30 mouse cellular contexts compared by ENCODE assay signal in the genomic region with DNA sequence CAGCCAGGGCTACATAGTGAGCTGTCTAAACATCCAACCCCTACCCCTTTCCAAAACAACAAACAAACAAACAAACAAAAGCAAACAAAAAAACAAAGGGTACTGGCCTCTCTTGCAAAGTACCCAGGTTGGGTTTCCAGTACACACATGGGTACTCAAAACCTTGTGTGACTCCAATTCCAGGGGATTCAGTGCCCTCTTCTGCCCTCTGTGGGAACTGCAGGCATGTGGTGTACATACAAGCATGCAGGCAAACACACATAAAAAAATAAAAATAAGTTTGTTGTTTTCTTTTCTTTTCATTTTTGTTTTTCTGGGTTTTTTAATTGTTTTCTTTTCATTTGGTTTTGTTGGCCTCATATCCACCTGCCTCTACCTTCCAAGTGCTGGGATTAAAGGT. TPM values are rescaled to one million over a fixed set of nuclear protein-coding genes. Genes with fewer than 3 reads are reported as not detected.
DNase-seq lines count a peak whose midpoint lies in the region; ATAC-seq and TF ChIP-seq lines count a peak whose summit lies in the region.
"Had no signal": no experiment of that assay in that cellular context is flagged by ENCODE, and none has a peak within 500 bp of the region (broad histone marks: within the 10 kb centered on the region; RNA-seq: fewer than 3 reads in every experiment).

No protein-coding gene starts in this region.

- no peak overlapping the region for H3K4me3 ChIP-seq in forebrain, postnatal 0 days (ENCODE audit: low read depth, low read length)
- H3K4me3 ChIP-seq in forebrain, embryonic 13.5 days: no peak overlapping the region
- H3K4me3 ChIP-seq in layer of hippocampus, adult 2 months: no peak overlapping the region
- no peak overlapping the region for H3K4me3 ChIP-seq in midbrain, postnatal 0 days (ENCODE audit: low read depth, low read length)
- no peak overlapping the region for H3K4me3 ChIP-seq in midbrain, embryonic 15.5 days
- H3K4me3 ChIP-seq: embryonic facial prominence, embryonic 12.5 days; forebrain, embryonic 10.5 days; hindbrain, embryonic 13.5 days; liver, embryonic 15.5 days had no signal

- peak; percentile 16; the same call in 1 of the 2 replicates for TF ChIP-seq CTCF in forebrain, postnatal 0 days (IDR thresholded peaks at IDR 0.05; ENCODE audit: low read depth)
- TF ChIP-seq CTCF in layer of hippocampus, adult 2 months (conservative IDR thresholded peaks at IDR 0.05): peak; percentile 47; the same call in 1 of the 2 replicates
- peak; percentile 11; the same call in 1 of the 2 replicates for TF ChIP-seq CTCF in midbrain, postnatal 0 days (IDR thresholded peaks at IDR 0.05)

- ATAC-seq in forebrain, postnatal 0 days: no peak
- ATAC-seq in forebrain, embryonic 13.5 days: no peak
- no peak for ATAC-seq in midbrain, postnatal 0 days (ENCODE audit: low FRiP score)
- ATAC-seq in midbrain, embryonic 15.5 days (replicated peaks): no peak
- no peak for ATAC-seq in erythroid progenitor cell, adult 5-6 weeks (replicated peaks; ENCODE audit: low FRiP score, poor library complexity, severe bottlenecking)
- ATAC-seq: forebrain, embryonic 16.5 days; inflammation-experienced regulatory T-cells, adult 6 months had no signal

- no peak overlapping the region for H3K9ac ChIP-seq in forebrain, postnatal 0 days
- H3K9ac ChIP-seq in forebrain, embryonic 13.5 days: no peak overlapping the region
- H3K9ac ChIP-seq in midbrain, postnatal 0 days (replicated peaks; ENCODE audit: low read length, poor library complexity, severe bottlenecking): no peak overlapping the region
- H3K9ac ChIP-seq in midbrain, embryonic 15.5 days: no peak overlapping the region
- H3K9ac ChIP-seq: embryonic facial prominence, embryonic 12.5 days; hindbrain, embryonic 13.5 days; liver, embryonic 15.5 days had no signal

- no peaks in the 10 kb centered on the region for H3K4me1 ChIP-seq in forebrain, postnatal 0 days (ENCODE audit: insufficient read depth)
- no peaks in the 10 kb centered on the region for H3K4me1 ChIP-seq in forebrain, embryonic 13.5 days
- no peaks in the 10 kb centered on the region for H3K4me1 ChIP-seq in midbrain, postnatal 0 days (ENCODE audit: insufficient read depth, low read length)
- no peaks in the 10 kb centered on the region for H3K4me1 ChIP-seq in midbrain, embryonic 15.5 days
- H3K4me1 ChIP-seq: embryonic facial prominence, embryonic 12.5 days; hindbrain, embryonic 13.5 days; liver, embryonic 15.5 days had no signal

- no peaks in the 10 kb centered on the region for H3K27me3 ChIP-seq in forebrain, postnatal 0 days (ENCODE audit: insufficient read depth, low read length)
- no peaks in the 10 kb centered on the region for H3K27me3 ChIP-seq in forebrain, embryonic 13.5 days
- no peaks in the 10 kb centered on the region for H3K27me3 ChIP-seq in midbrain, postnatal 0 days (ENCODE audit: insufficient read depth, low read length)
- H3K27me3 ChIP-seq in midbrain, embryonic 15.5 days (replicated peaks): no peaks in the 10 kb centered on the region
- H3K27me3 ChIP-seq: CH12.LX; embryonic facial prominence, embryonic 12.5 days; hindbrain, embryonic 13.5 days had no signal

- H3K27ac ChIP-seq in forebrain, postnatal 0 days (ENCODE audit: low read depth, low read length): no peak overlapping the region
- no peak overlapping the region for H3K27ac ChIP-seq in forebrain, embryonic 13.5 days
- H3K27ac ChIP-seq in layer of hippocampus, adult 2 months: no peak overlapping the region
- H3K27ac ChIP-seq in midbrain, postnatal 0 days (ENCODE audit: low read depth, low read length): no peak overlapping the region
- no peak overlapping the region for H3K27ac ChIP-seq in midbrain, embryonic 15.5 days
- H3K27ac ChIP-seq: embryonic facial prominence, embryonic 12.5 days; forebrain, embryonic 10.5 days; hindbrain, embryonic 13.5 days; liver, embryonic 15.5 days had no signal

- H3K4me2 ChIP-seq in forebrain, postnatal 0 days (ENCODE audit: low read depth): no peak overlapping the region
- H3K4me2 ChIP-seq in forebrain, embryonic 13.5 days: no peak overlapping the region
- H3K4me2 ChIP-seq in midbrain, postnatal 0 days (ENCODE audit: low read depth, low read length, poor library complexity, severe bottlenecking): no peak overlapping the region
- no peak overlapping the region for H3K4me2 ChIP-seq in midbrain, embryonic 15.5 days
- H3K4me2 ChIP-seq: embryonic facial prominence, embryonic 12.5 days; heart, embryonic 11.5 days; hindbrain, embryonic 13.5 days; liver, embryonic 15.5 days had no signal

- DNase-seq in forebrain, postnatal 0 days: no peak
- no peak for DNase-seq in layer of hippocampus, adult 2 months (ENCODE audit: low spot score in 2 of 2)
- no peak for DNase-seq in layer of hippocampus, postnatal 14 days (ENCODE audit: low spot score in 2 of 2)
- DNase-seq in midbrain, postnatal 0 days (ENCODE audit: low spot score): no peak
- no peak for DNase-seq in spleen, postnatal 10 days (ENCODE audit: low spot score in 2 of 2)
- DNase-seq: adrenal gland, postnatal 14 days; cerebellum, adult 11-12 months; cerebellum, adult 9-11 months; embryo, embryonic 11 days; gastrocnemius, postnatal 25 days; heart, adult 11 months; heart, postnatal 36 days; kidney, adult 2 months; kidney, postnatal 36 days; layer of hippocampus, postnatal 36 days; left cerebral cortex, postnatal 4 days; lung, postnatal 10 days; right cerebral cortex, adult 18-20 months had no signal

- no peaks in the 10 kb centered on the region for H3K9me3 ChIP-seq in forebrain, postnatal 0 days (ENCODE audit: low read length)
- no peaks in the 10 kb centered on the region; the same call in 1 of the 2 replicates for H3K9me3 ChIP-seq in forebrain, embryonic 13.5 days (replicated peaks)
- H3K9me3 ChIP-seq in midbrain, postnatal 0 days (ENCODE audit: low read length): no peaks in the 10 kb centered on the region
- no peaks in the 10 kb centered on the region for H3K9me3 ChIP-seq in midbrain, embryonic 15.5 days
- H3K9me3 ChIP-seq: embryonic facial prominence, embryonic 12.5 days; hindbrain, embryonic 13.5 days; liver, embryonic 15.5 days had no signal

- H3K36me3 ChIP-seq in forebrain, postnatal 0 days (ENCODE audit: insufficient read depth): no peaks in the 10 kb centered on the region
- no peaks in the 10 kb centered on the region for H3K36me3 ChIP-seq in forebrain, embryonic 13.5 days (ENCODE audit: poor library complexity, severe bottlenecking)
- H3K36me3 ChIP-seq in midbrain, postnatal 0 days (ENCODE audit: insufficient read depth, low read length): no peaks in the 10 kb centered on the region
- no peaks in the 10 kb centered on the region for H3K36me3 ChIP-seq in midbrain, embryonic 15.5 days (replicated peaks)
- H3K36me3 ChIP-seq: embryonic facial prominence, embryonic 12.5 days; forebrain, embryonic 10.5 days; hindbrain, embryonic 13.5 days; liver, embryonic 15.5 days had no signal

RNA-seq across cellular contexts. Expression of a gene that starts 12.9 kb away (rescaled TPM):
- 80.9 and 98.2 TPM in 2 replicates for total RNA-seq in forebrain, postnatal 0 days (2014; rRNA removed)
- polyA plus RNA-seq in forebrain, postnatal 0 days (2015; fragmentation: Nextera tagmentation; extraction: Ambion mirVana): 97.6 and 120 TPM in 2 replicates
- polyA plus RNA-seq in forebrain, embryonic 13.5 days (2015; fragmentation: Nextera tagmentation; extraction: Ambion mirVana): 70.0 and 84.4 TPM in 2 replicates
- 100 to 1,000 TPM; 121 TPM for total RNA-seq in layer of hippocampus, adult 2 months (2021)
- total RNA-seq in layer of hippocampus, postnatal 14 days (2021): 100 to 1,000 TPM; 130 to 131 TPM
- 129 and 133 TPM in 2 replicates for total RNA-seq in midbrain, postnatal 0 days (2014; rRNA removed)
- polyA plus RNA-seq in midbrain, postnatal 0 days (2015; fragmentation: Nextera tagmentation; extraction: Ambion mirVana): 141 and 146 TPM in 2 replicates
- polyA plus RNA-seq in midbrain, embryonic 15.5 days (2015; fragmentation: Nextera tagmentation; extraction: Ambion mirVana): 108 and 112 TPM in 2 replicates
- not detected in 2 replicates for total RNA-seq in erythroid progenitor cell, adult 5-6 weeks (2015; ENCODE audit: low replicate concordance)
- total RNA-seq in erythroid progenitor cell, adult 5-6 weeks (2017; ENCODE audit: low replicate concordance): not detected in 2 replicates
- total RNA-seq: neutrophil, adult 5-6 weeks had no signal
- polyA plus RNA-seq: inflammation-experienced regulatory T-cells, adult 6 months had no signal

RNA-seq across cellular contexts. Expression of a gene that starts 37.5 kb away (rescaled TPM):
- total RNA-seq in forebrain, postnatal 0 days (2014; rRNA removed): 0.31 and 0.52 TPM in 2 replicates
- 0.21 TPM in 2 replicates for polyA plus RNA-seq in forebrain, postnatal 0 days (2015; fragmentation: Nextera tagmentation; extraction: Ambion mirVana)
- polyA plus RNA-seq in forebrain, embryonic 13.5 days (2015; fragmentation: Nextera tagmentation; extraction: Ambion mirVana): 0.22 and 0.30 TPM in 2 replicates
- under 1 TPM; 0.39 to 0.61 TPM for total RNA-seq in layer of hippocampus, adult 2 months (2021)
- total RNA-seq in layer of hippocampus, postnatal 14 days (2021): under 1 TPM; 0.50 to 0.53 TPM
- 0.16 TPM in 1 of 2 replicates, not detected in the other for total RNA-seq in midbrain, postnatal 0 days (2014; rRNA removed)
- polyA plus RNA-seq in midbrain, postnatal 0 days (2015; fragmentation: Nextera tagmentation; extraction: Ambion mirVana): 0.26 and 0.35 TPM in 2 replicates
- 0.34 and 0.41 TPM in 2 replicates for polyA plus RNA-seq in midbrain, embryonic 15.5 days (2015; fragmentation: Nextera tagmentation; extraction: Ambion mirVana)
- not detected in 2 replicates for total RNA-seq in erythroid progenitor cell, adult 5-6 weeks (2015; ENCODE audit: low replicate concordance)
- not detected in 2 replicates for total RNA-seq in erythroid progenitor cell, adult 5-6 weeks (2017; ENCODE audit: low replicate concordance)
- total RNA-seq: CH12.LX; neutrophil, adult 5-6 weeks had no signal
- polyA plus RNA-seq: inflammation-experienced regulatory T-cells, adult 6 months had no signal

RNA-seq across cellular contexts. Expression of a gene that starts 48.5 kb away (rescaled TPM):
- total RNA-seq in forebrain, postnatal 0 days (2014; rRNA removed): 29.9 and 36.1 TPM in 2 replicates
- 141 and 151 TPM in 2 replicates for polyA plus RNA-seq in forebrain, postnatal 0 days (2015; fragmentation: Nextera tagmentation; extraction: Ambion mirVana)
- 167 and 179 TPM in 2 replicates for polyA plus RNA-seq in forebrain, embryonic 13.5 days (2015; fragmentation: Nextera tagmentation; extraction: Ambion mirVana)
- 100 to 1,000 TPM; 177 to 178 TPM for total RNA-seq in layer of hippocampus, adult 2 months (2021)
- 100 to 1,000 TPM; 169 to 172 TPM for total RNA-seq in layer of hippocampus, postnatal 14 days (2021)
- 19.0 and 34.4 TPM in 2 replicates for total RNA-seq in midbrain, postnatal 0 days (2014; rRNA removed)
- polyA plus RNA-seq in midbrain, postnatal 0 days (2015; fragmentation: Nextera tagmentation; extraction: Ambion mirVana): 165 and 166 TPM in 2 replicates
- 135 and 138 TPM in 2 replicates for polyA plus RNA-seq in midbrain, embryonic 15.5 days (2015; fragmentation: Nextera tagmentation; extraction: Ambion mirVana)
- 9.7 and 11.3 TPM in 2 replicates for total RNA-seq in erythroid progenitor cell, adult 5-6 weeks (2015; ENCODE audit: low replicate concordance)
- 1.7 and 14.2 TPM in 2 replicates for total RNA-seq in erythroid progenitor cell, adult 5-6 weeks (2017; ENCODE audit: low replicate concordance)

Comparison
In these comparisons a context has a peak if more than half of its experiments do, and no peak if none do; other contexts are left out.
1. RNA of a gene that starts 12.9 kb away (total RNA-seq): 130 to 131 TPM in layer of hippocampus, postnatal 14 days, 129 to 133 TPM in midbrain, postnatal 0 days, 121 TPM in layer of hippocampus, adult 2 months and 80.9 to 98.2 TPM in forebrain, postnatal 0 days; not detected in erythroid progenitor cell, adult 5-6 weeks; every median in the first group is over 10 times any median in the second.
2. Peak in every context shown above with its lines, with median percentiles within 50 percentile points of each other: CTCF ChIP-seq.